Mouse (Mus musculus) stomach, postnatal 0 days (tissue): ENCODE results near the gene Spryd3. TPM values are rescaled to one million over a fixed set of nuclear protein-coding genes. Genes with fewer than 3 reads are reported as not detected.
A peak's percentile ranks its signal among the peaks of the same experiment; 100 is the strongest.

Source experiments
- ATAC-seq: fragments of 200-750 bp; cut with Nextera tagmentation; 2 replicates; pipeline ENCODE4 v1.8.0; 2017; ENCODE audit not compliant: low FRiP score, low TSS enrichment
- DNase-seq: peaks from one replicate; pipeline ENCODE4 v3.0.0-alpha.2; 2016; ENCODE audit warnings: low spot score
- H3K27ac ChIP-seq: fragments of 300-500 bp; sonication (generic); replicated peaks from 2 replicates; pipeline ENCODE4 v1.5.1; 2014; ENCODE audit warnings: mild to moderate bottlenecking, control low read depth
- H3K27me3 ChIP-seq: fragments of 300-500 bp; sonication (generic); 2 replicates; pipeline ENCODE4 v1.6.1; 2014; ENCODE audit warnings: low read length; ENCODE audit not compliant: control insufficient read depth, insufficient read depth
- H3K36me3 ChIP-seq: fragments of 300-500 bp; sonication (generic); 2 replicates; pipeline ENCODE4 v1.6.1; 2014; ENCODE audit warnings: low read length, mixed read lengths; ENCODE audit not compliant: control insufficient read depth, insufficient read depth
- H3K4me1 ChIP-seq: fragments of 300-500 bp; sonication (generic); replicated peaks from 2 replicates; pipeline ENCODE4 v1.6.1; 2014; ENCODE audit warnings: antibody characterized with exemption; ENCODE audit not compliant: control insufficient read depth, insufficient read depth
- H3K4me2 ChIP-seq: fragments of 300-500 bp; sonication (generic); replicated peaks from 2 replicates; pipeline ENCODE4 v1.6.1; 2014; ENCODE audit warnings: low read depth, mild to moderate bottlenecking, control low read depth, moderate library complexity
- H3K4me3 ChIP-seq: fragments of 300-500 bp; sonication (generic); 2 replicates; pipeline ENCODE4 v1.5.1; 2014; ENCODE audit warnings: low read depth, low read length, control low read depth
- H3K9ac ChIP-seq: fragments of 300-500 bp; sonication (generic); 2 replicates; pipeline ENCODE4 v1.6.1; 2014; ENCODE audit warnings: mild to moderate bottlenecking, low read length, control low read depth, mixed read lengths
- H3K9me3 ChIP-seq: fragments of 300-500 bp; sonication (generic); 2 replicates; pipeline ENCODE4 v1.6.1; 2016; ENCODE audit warnings: low read length; ENCODE audit not compliant: control insufficient read depth
- CTCF ChIP-seq: IDR thresholded peaks from 2 replicates; pipeline ENCODE4 v1.5.1; 2016; ENCODE audit warnings: antibody characterized with exemption, low read depth, mild to moderate bottlenecking, moderate library complexity
- EP300 ChIP-seq: optimal IDR thresholded peaks from 2 replicates; pipeline ENCODE3; 2016; ENCODE audit warnings: antibody characterized with exemption
- WGBS: fragments of 180-500 bp; shearing (Covaris S2); extraction: QIAGEN DNeasy Blood & Tissue Kit; methylation state at CpG from one replicate; pipeline ENCODE4 v1.1.7; 2014; 5-methylcytosine and 5-hydroxymethylcytosine counted together
- polyA plus RNA-seq: library from polyadenylated mRNA; unstranded; fragments of >200 nt; fragmentation: Nextera tagmentation; extraction: Ambion mirVana; gene quantifications from 2 replicates; pipeline ENCODE4 v1.2.1, GENCODE M21; 2015

Gene Spryd3
- polyA plus RNA-seq, 1 experiment from 2014 or later, result 28.5 TPM

GRCm38 (mm10) chr15:102144726-102145125, 8.7 kb upstream of the Spryd3 start:
- ATAC-seq (no peak), DNase-seq (no peak)
- peak overlapping the region; percentile 34 for H3K4me2 ChIP-seq
- peaks cover 4% of the 10 kb centered on the region; the same call in 1 of the 2 replicates for H3K4me1 ChIP-seq
- 25% methylated on average over 18 of the region's 19 CpGs for WGBS
- peak overlapping the region; percentile 19 for H3K4me3 ChIP-seq
- no peaks in the 10 kb centered on the region for H3K27me3 ChIP-seq
- no peaks in the 10 kb centered on the region for H3K36me3 ChIP-seq
- peak overlapping the region; percentile 8; the same call in 1 of the 2 replicates for H3K27ac ChIP-seq
- H3K9me3 ChIP-seq, result no peaks in the 10 kb centered on the region
- TF ChIP-seq CTCF (no peak), EP300 (no peak)
- H3K9ac ChIP-seq, result 0 out of 2 replicates have a peak overlapping the region, but pooled peaks have one; percentile 18

GRCm38 (mm10) chr15:102144274-102144711, 8.3 kb upstream of the Spryd3 start, which contains the start of gene Igfbp6:
Gene Igfbp6 (plus strand): TSS chr15:102144362.
- H3K4me3 ChIP-seq, result peak within 1 kb of the TSS; percentile 19
- no peaks in the 10 kb centered on the region for H3K36me3 ChIP-seq
- H3K4me2 ChIP-seq, result peak within 1 kb of the TSS; percentile 34
- no peaks in the 10 kb centered on the region for H3K27me3 ChIP-seq
- no peak for DNase-seq
- peaks cover 4% of the 10 kb centered on the region; the same call in 1 of the 2 replicates for H3K4me1 ChIP-seq
- peak within 1 kb of the TSS; percentile 24; the same call in 1 of the 2 replicates for H3K27ac ChIP-seq
- no peak for TF ChIP-seq CTCF
- no peak for TF ChIP-seq EP300
- peak within 1 kb of the TSS; percentile 18; the same call in 1 of the 2 replicates for H3K9ac ChIP-seq
- WGBS, result 20% methylated on average over 22 of the region's 22 CpGs
- H3K9me3 ChIP-seq, result no peaks in the 10 kb centered on the region
- ATAC-seq, result peak; percentile 21; the same call in 1 of the 2 replicates

- no peak overlapping the region for H3K9ac ChIP-seq
- H3K4me3 ChIP-seq, result no peak overlapping the region
- no peaks in the 10 kb centered on the region for H3K9me3 ChIP-seq
- no peak overlapping the region for H3K4me2 ChIP-seq
- peak; percentile 53 for DNase-seq
- TF ChIP-seq CTCF (no peak), EP300 (no peak)
- 0 out of 2 replicates have a peak overlapping the region, but pooled peaks have one; percentile 24 for H3K27ac ChIP-seq
- peaks cover 4% of the 10 kb centered on the region; the same call in 1 of the 2 replicates for H3K4me1 ChIP-seq
- H3K36me3 ChIP-seq, result no peaks in the 10 kb centered on the region
- peak; percentile 56; the same call in 1 of the 2 replicates for ATAC-seq
- WGBS, result 38% methylated on average over 23 of the region's 23 CpGs
- no peaks in the 10 kb centered on the region for H3K27me3 ChIP-seq
These were observed 7.2 kb upstream of the Spryd3 start for GRCm38 (mm10) chr15:102142914-102143912.

- DNase-seq, result no peak
- no peaks in the 10 kb centered on the region for H3K9me3 ChIP-seq
- no peak overlapping the region for H3K27ac ChIP-seq
- WGBS, result 90% methylated on average over 5 of the region's 5 CpGs
- H3K4me3 ChIP-seq, result no peak overlapping the region
- H3K4me1 ChIP-seq, result peaks cover 4% of the 10 kb centered on the region; the same call in 1 of the 2 replicates
- no peak overlapping the region for H3K9ac ChIP-seq
- no peaks in the 10 kb centered on the region for H3K36me3 ChIP-seq
- H3K4me2 ChIP-seq, result no peak overlapping the region
- TF ChIP-seq EP300, result no peak
- no peak for TF ChIP-seq CTCF
- no peaks in the 10 kb centered on the region for H3K27me3 ChIP-seq
- ATAC-seq, result no peak
These were observed 5.1 kb upstream of the Spryd3 start for GRCm38 (mm10) chr15:102141120-102141519.

GRCm38 (mm10) chr15:102135522-102136128, 409 bp downstream of the Spryd3 start:
- no peaks in the 10 kb centered on the region for H3K4me1 ChIP-seq
- WGBS, result 1% methylated on average over 35 of the region's 35 CpGs
- peak overlapping the region; percentile 81 for H3K4me3 ChIP-seq
- TF ChIP-seq CTCF (no peak), EP300 (no peak)
- H3K27me3 ChIP-seq, result no peaks in the 10 kb centered on the region
- ATAC-seq, result peak; percentile 65; the same call in 1 of the 2 replicates
- H3K9ac ChIP-seq, result peak overlapping the region; percentile 73
- H3K4me2 ChIP-seq, result peak overlapping the region; percentile 67
- H3K27ac ChIP-seq, result peak overlapping the region; percentile 84
- DNase-seq, result no peak
- peaks cover 11% of the 10 kb centered on the region for H3K36me3 ChIP-seq
- no peaks in the 10 kb centered on the region for H3K9me3 ChIP-seq
